Mouse (Mus musculus) olfactory bulb, adult 2 months (tissue): ENCODE data around the gene Ntn3. TPM values are rescaled to one million over a fixed set of nuclear protein-coding genes. Genes with fewer than 3 reads are reported as not detected.
A peak's percentile ranks its signal among the peaks of the same experiment; 100 is the strongest.

Experiments used
- H3K27ac ChIP-seq: fragments of 200-500 bp; 2 replicates; pipeline ENCODE4 v1.5.1; 2012; ENCODE audit warnings: low read depth, low read length; ENCODE audit not compliant: insufficient read depth
- H3K4me1 ChIP-seq: fragments of 200-500 bp; 2 replicates; pipeline ENCODE4 v1.6.1; 2012; ENCODE audit warnings: low read length; ENCODE audit not compliant: control insufficient read depth, insufficient read depth
- H3K4me3 ChIP-seq: fragments of 200-500 bp; 2 replicates; pipeline ENCODE4 v1.5.1; 2012; ENCODE audit warnings: mild to moderate bottlenecking, low read depth, low read length, moderate library complexity; ENCODE audit not compliant: insufficient read depth
- CTCF ChIP-seq: fragments of 200-500 bp; IDR thresholded peaks from 2 replicates; pipeline ENCODE4 v1.5.1; 2012; ENCODE audit warnings: low read depth, mild to moderate bottlenecking, low read length, moderate library complexity; ENCODE audit not compliant: insufficient read depth
- POLR2A ChIP-seq: fragments of 200-500 bp; IDR thresholded peaks from 2 replicates; pipeline ENCODE4 v1.6.1; 2012; ENCODE audit warnings: mild to moderate bottlenecking, low read depth, low read length, moderate library complexity; ENCODE audit not compliant: insufficient read depth
- WGBS: fragments of 180-500 bp; shearing (Covaris S2); methylation state at CpG from one replicate; pipeline ENCODE4 v1.1.7; 2018; 5-methylcytosine and 5-hydroxymethylcytosine counted together
- polyA plus RNA-seq: library from polyadenylated mRNA; stranded (reverse); fragments of >200 nt; gene quantifications from 2 replicates; pipeline ENCODE4 v1.2.4, GENCODE M21; 2012; ENCODE audit warnings: low replicate concordance; ENCODE audit not compliant: missing spikeins, insufficient read depth, insufficient read length

Ntn3 gene
- polyA plus RNA-seq, 1 experiment, result not detected

GRCm38 (mm10) chr17:24205908-24206361 lies 3.4 kb downstream of the Ntn3 start:
- peaks cover 55% of the 10 kb centered on the region for H3K4me1 ChIP-seq
- WGBS, result 8% methylated on average over 15 of the region's 15 CpGs
- TF ChIP-seq POLR2A (no peak), CTCF (no peak)
- H3K4me3 ChIP-seq, result peak overlapping the region; percentile 72
- H3K27ac ChIP-seq, result peak overlapping the region; percentile 54; the same call in 1 of the 2 replicates

- under 1% methylated on average over 65 of the region's 65 CpGs for WGBS
- Histone ChIP-seq H3K4me1 (peaks cover 52% of the 10 kb centered on the region), H3K27ac (peak within 1 kb of the TSS; percentile 65), H3K4me3 (peak within 1 kb of the TSS; percentile 72)
- TF ChIP-seq POLR2A (peak; percentile 75), CTCF (no peak)
Measured at GRCm38 (mm10) chr17:24205284-24205888, 3.9 kb downstream of the Ntn3 start, which contains the start of gene Tbc1d24. Tbc1d24 (minus strand) TSS chr17:24205562.

- H3K27ac ChIP-seq, result no peak overlapping the region
- TF ChIP-seq POLR2A (no peak), CTCF (no peak)
- peaks cover 55% of the 10 kb centered on the region for H3K4me1 ChIP-seq
- 4% methylated on average over 7 of the region's 7 CpGs for WGBS
- peak overlapping the region; percentile 72 for H3K4me3 ChIP-seq
Measured at GRCm38 (mm10) chr17:24204846-24205245, 4.5 kb downstream of the Ntn3 start.

GRCm38 (mm10) chr17:24203611-24204534 lies 5.5 kb downstream of the Ntn3 start:
- H3K4me3 ChIP-seq, result no peak overlapping the region
- TF ChIP-seq POLR2A (no peak), CTCF (no peak)
- WGBS, result 65% methylated on average over 3 of the region's 3 CpGs
- H3K27ac ChIP-seq, result no peak overlapping the region
- peaks cover 57% of the 10 kb centered on the region for H3K4me1 ChIP-seq

- WGBS, result 58% methylated on average over 4 of the region's 4 CpGs
- Histone ChIP-seq H3K4me3 (no peak overlapping the region), H3K4me1 (peaks cover 49% of the 10 kb centered on the region), H3K27ac (no peak overlapping the region)
- no peak for TF ChIP-seq CTCF
- no peak for TF ChIP-seq POLR2A
Measured at GRCm38 (mm10) chr17:24203068-24203467, 6.3 kb downstream of the Ntn3 start.

- H3K27ac ChIP-seq, result no peak overlapping the region
- 65% methylated on average over 4 of the region's 4 CpGs for WGBS
- H3K4me1 ChIP-seq, result peaks cover 34% of the 10 kb centered on the region
- no peak overlapping the region for H3K4me3 ChIP-seq
- TF ChIP-seq CTCF, result no peak
- no peak for TF ChIP-seq POLR2A
Measured at GRCm38 (mm10) chr17:24201092-24201491, 8.2 kb downstream of the Ntn3 start.

- Histone ChIP-seq H3K4me1 (peaks cover 26% of the 10 kb centered on the region), H3K4me3 (no peak overlapping the region), H3K27ac (no peak overlapping the region)
- 69% methylated on average over 4 of the region's 4 CpGs for WGBS
- TF ChIP-seq POLR2A, result no peak
- no peak for TF ChIP-seq CTCF
Measured at GRCm38 (mm10) chr17:24199741-24200140, 9.6 kb downstream of the Ntn3 start.

GRCm38 (mm10) chr17:24199252-24199651 lies 10.1 kb downstream of the Ntn3 start:
- 67% methylated on average over 4 of the region's 4 CpGs for WGBS
- Histone ChIP-seq H3K4me3 (no peak overlapping the region), H3K27ac (no peak overlapping the region), H3K4me1 (peaks cover 24% of the 10 kb centered on the region)
- TF ChIP-seq POLR2A, result no peak
- no peak for TF ChIP-seq CTCF

GRCm38 (mm10) chr17:24197032-24197824 lies 12.1 kb downstream of the Ntn3 start:
- H3K27ac ChIP-seq, result no peak overlapping the region
- no peak overlapping the region for H3K4me3 ChIP-seq
- peaks cover 20% of the 10 kb centered on the region for H3K4me1 ChIP-seq
- 63% methylated on average over 15 of the region's 15 CpGs for WGBS
- TF ChIP-seq POLR2A, result no peak
- TF ChIP-seq CTCF, result no peak
